ENCODE assay signal across 8 mouse cellular contexts in genomic region chr8:83089336-83089986, GRCm38 (mm10).
DNase-seq lines count a peak whose midpoint lies in the region; ATAC-seq and TF ChIP-seq lines count a peak whose summit lies in the region.

No protein-coding gene starts in this region.

- H3K27ac ChIP-seq in kidney, embryonic 14.5 days (ENCODE audit: low read depth, low read length) = no peak overlapping the region
- H3K27ac ChIP-seq in limb, embryonic 14.5 days (replicated peaks; ENCODE audit: low read depth, low read length) = no peak overlapping the region

- no peak overlapping the region for H3K9ac ChIP-seq in kidney, embryonic 14.5 days (ENCODE audit: low read depth, low read length)
- H3K9ac ChIP-seq in limb, embryonic 14.5 days (ENCODE audit: low read depth, low read length, severe bottlenecking) = no peak overlapping the region

- ATAC-seq in CD4-positive, CD25-positive, alpha-beta regulatory T cell, adult 4 months = no peak
- ATAC-seq in kidney, embryonic 14.5 days (ENCODE audit: low FRiP score, low TSS enrichment) = 0 out of 2 replicates have a peak, but pooled peaks have one; percentile 63
- ATAC-seq in limb, embryonic 14.5 days (ENCODE audit: low FRiP score, low read depth) = peak; percentile 55

- no peaks in the 10 kb centered on the region for H3K4me1 ChIP-seq in kidney, embryonic 14.5 days (ENCODE audit: control insufficient read depth, insufficient read depth, low read length)
- H3K4me1 ChIP-seq in limb, embryonic 14.5 days (ENCODE audit: control insufficient read depth, insufficient read depth, low read length) = no peaks in the 10 kb centered on the region

- H3K27me3 ChIP-seq in kidney, embryonic 14.5 days (ENCODE audit: control insufficient read depth, insufficient read depth, low read length) = no peaks in the 10 kb centered on the region
- H3K27me3 ChIP-seq in limb, embryonic 14.5 days (ENCODE audit: control insufficient read depth, insufficient read depth, low read length) = no peaks in the 10 kb centered on the region
- H3K27me3 ChIP-seq in splenic B cell, adult 2 months (ENCODE audit: control insufficient read depth, insufficient read depth, low read length, poor library complexity, severe bottlenecking) = no peaks in the 10 kb centered on the region

- 29% methylated on average over 10 of the region's 10 CpGs for WGBS in kidney, embryonic 14.5 days
- 30% methylated on average over 10 of the region's 10 CpGs for WGBS in limb, embryonic 14.5 days

- DNase-seq in CD4-positive, CD25-positive, alpha-beta regulatory T cell, adult 2 months (ENCODE audit: low read depth, low spot score) = peak; percentile 75
- peak; percentile 94 to 97 for DNase-seq in cerebellum, postnatal 10 days
- peak; percentile 87 for DNase-seq in gastrocnemius, postnatal 10 days
- DNase-seq in limb, embryonic 14.5 days (ENCODE audit: low spot score) = peak; percentile 88
- peak; percentile 73 for DNase-seq in naive thymus-derived CD4-positive, alpha-beta T cell, adult 2 months (ENCODE audit: low read depth)
- DNase-seq in splenic B cell, adult 2 months (ENCODE audit: low read depth, low spot score) = peak; percentile 89

- H3K9me3 ChIP-seq in kidney, embryonic 14.5 days (ENCODE audit: control insufficient read depth, low read length) = no peaks in the 10 kb centered on the region
- H3K9me3 ChIP-seq in limb, embryonic 14.5 days (ENCODE audit: control insufficient read depth, low read length) = no peaks in the 10 kb centered on the region

- no peak for TF ChIP-seq POLR2A in limb, embryonic 14.5 days (IDR thresholded peaks at IDR 0.05; ENCODE audit: borderline replicate concordance, extremely low read depth, insufficient read depth, insufficient read length)

- no peaks in the 10 kb centered on the region for H3K36me3 ChIP-seq in kidney, embryonic 14.5 days (ENCODE audit: control insufficient read depth, insufficient read depth, low read length)
- H3K36me3 ChIP-seq in limb, embryonic 14.5 days (ENCODE audit: control insufficient read depth, insufficient read depth, low read length) = no peaks in the 10 kb centered on the region
- no peaks in the 10 kb centered on the region for H3K36me3 ChIP-seq in splenic B cell, adult 2 months (ENCODE audit: control insufficient read depth, insufficient read depth, low read length, poor library complexity, severe bottlenecking)

- H3K4me2 ChIP-seq in kidney, embryonic 14.5 days (replicated peaks; ENCODE audit: low read depth, low read length) = no peak overlapping the region
- no peak overlapping the region for H3K4me2 ChIP-seq in limb, embryonic 14.5 days (replicated peaks; ENCODE audit: low read depth, low read length, severe bottlenecking)

- no peak overlapping the region for H3K4me3 ChIP-seq in kidney, embryonic 14.5 days (ENCODE audit: low read length)
- H3K4me3 ChIP-seq in limb, embryonic 14.5 days (replicated peaks; ENCODE audit: low read length) = no peak overlapping the region
